Mouse (Mus musculus): ENCODE data around the gene Smpdl3b.

Smpdl3b gene

DNA sequence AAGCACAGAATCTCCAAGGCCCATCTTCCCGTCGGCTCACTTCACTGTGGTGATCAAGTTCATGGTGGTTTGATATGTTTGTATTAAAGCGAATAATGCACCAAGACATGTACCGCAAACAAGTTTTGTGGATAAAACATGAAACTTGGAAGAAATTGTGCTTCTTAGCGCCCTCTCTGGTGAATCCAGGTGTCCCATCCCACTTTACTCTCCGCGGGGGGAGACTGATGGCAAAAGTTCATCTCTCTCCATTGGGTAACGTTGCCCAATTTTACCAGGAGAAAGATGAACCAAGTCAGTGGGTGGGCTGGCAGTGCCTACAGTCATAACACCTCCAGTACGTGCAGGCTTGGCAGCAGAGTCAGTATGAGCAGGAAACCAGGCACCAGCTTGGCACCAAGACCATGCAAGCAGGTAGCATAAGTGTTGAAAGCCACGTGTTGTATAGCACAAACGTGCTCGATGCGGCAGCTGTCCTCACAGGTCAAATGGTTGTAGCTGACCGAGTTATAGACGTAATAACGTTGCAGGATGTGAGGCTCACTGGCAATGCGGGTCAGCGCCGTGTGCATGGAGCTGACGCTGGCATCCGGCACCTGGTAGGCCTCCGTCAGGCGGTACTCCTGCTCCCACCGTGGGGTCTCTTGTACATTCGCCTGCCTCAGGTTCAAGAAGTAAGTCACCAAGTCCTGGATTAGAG lies 23.8 kb downstream of the Smpdl3b start:
- DNase-seq: no peak

- peak; percentile 89 for DNase-seq
Measured at GRCm38 (mm10) chr4:132732148-132732684, 24.8 kb downstream of the Smpdl3b start, which contains the start of gene Xkr8. TSS of gene Xkr8 (minus strand) at chr4:132732546.

DNA sequence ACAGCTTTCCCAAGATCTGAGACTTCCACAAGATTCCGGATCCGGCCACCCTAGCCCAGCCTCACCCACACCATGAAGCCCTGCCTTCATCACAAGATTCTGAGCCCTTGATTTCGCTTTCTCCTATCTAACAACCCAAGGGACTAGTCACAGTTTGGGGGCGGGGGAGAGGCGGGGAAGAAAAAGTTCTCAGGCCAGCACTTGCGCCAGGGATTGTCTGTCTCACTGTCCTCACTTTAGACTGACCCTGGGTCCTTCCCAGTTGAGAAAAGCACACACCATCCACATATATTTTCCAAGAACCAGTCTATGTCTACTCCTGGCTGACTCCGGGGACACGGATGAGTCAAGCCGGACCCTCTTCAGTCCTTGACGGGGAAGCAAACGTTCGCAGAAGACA lies 25.4 kb downstream of the Smpdl3b start:
- no peak for DNase-seq

DNA sequence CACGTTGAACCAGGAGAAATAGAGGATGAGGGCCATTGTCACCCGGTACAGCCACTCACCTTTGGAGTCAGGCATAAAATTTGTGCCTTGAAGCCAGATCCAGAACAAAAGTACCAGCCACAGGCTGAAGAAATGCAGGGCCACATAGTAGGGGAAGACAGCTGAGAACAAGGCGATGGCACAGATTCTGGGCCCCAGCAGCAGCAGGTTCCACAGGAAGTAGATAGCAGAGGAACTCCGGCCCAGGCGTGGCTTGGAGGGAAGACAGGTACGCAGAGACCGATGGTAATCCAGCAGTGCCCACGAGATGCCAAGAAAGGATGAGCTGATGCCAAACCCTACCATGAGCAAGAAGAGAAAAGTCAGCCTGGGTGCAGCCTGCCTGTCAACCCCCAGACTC lies 28.8 kb downstream of the Smpdl3b start:
- no peak for DNase-seq

- DNase-seq: no peak
Measured at GRCm38 (mm10) chr4:132718251-132718650, 38.8 kb downstream of the Smpdl3b start.

- no peak for DNase-seq
Measured at GRCm38 (mm10) chr4:132713181-132713580, 43.9 kb downstream of the Smpdl3b start.

- DNase-seq: no peak
Measured at GRCm38 (mm10) chr4:132706885-132707284, 50.2 kb downstream of the Smpdl3b start.

DNA sequence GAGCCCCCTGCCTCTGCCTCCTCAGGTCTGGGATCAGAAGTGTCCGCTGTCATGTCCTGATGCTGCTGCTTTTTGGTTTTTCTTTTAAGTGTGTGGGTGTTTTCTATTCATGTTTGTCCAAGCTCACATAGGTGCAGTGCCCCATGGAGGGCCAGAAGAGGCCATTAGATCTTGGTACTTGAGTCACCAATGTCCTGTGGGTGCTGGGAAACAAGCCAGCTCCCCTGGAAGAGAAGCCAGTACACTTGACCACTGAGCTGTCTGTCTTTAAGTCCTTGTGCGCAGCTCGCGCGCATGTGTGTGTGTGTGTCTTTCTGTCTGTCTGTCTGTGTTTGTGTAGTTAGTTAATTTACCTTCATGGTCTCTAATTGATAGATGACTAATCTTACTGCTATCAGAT lies 55.0 kb downstream of the Smpdl3b start:
- no peak for DNase-seq

GRCm38 (mm10) chr4:132693366-132693765 lies 63.7 kb downstream of the Smpdl3b start:
- DNase-seq: no peak

GRCm38 (mm10) chr4:132689634-132690033 lies 67.4 kb downstream of the Smpdl3b start:
- no peak for DNase-seq

Data from thymus, postnatal 25 days (tissue).